Mouse (Mus musculus): Measurements from ENCODE around the gene Ccdc194.
A peak's percentile ranks its signal among the peaks of the same experiment; 100 is the strongest.

Ccdc194 gene

GRCm38 (mm10) chr8:71507589-71508104, 17.9 kb downstream of the Ccdc194 start:
- peak; percentile 74 for DNase-seq

- DNase-seq: no peak
Observed at GRCm38 (mm10) chr8:71505979-71506378, 19.5 kb downstream of the Ccdc194 start.

- DNase-seq: no peak
Observed at GRCm38 (mm10) chr8:71505326-71505725, 20.2 kb downstream of the Ccdc194 start.

GRCm38 (mm10) chr8:71504349-71504748, 21.2 kb downstream of the Ccdc194 start:
- no peak for DNase-seq

- DNase-seq: no peak
Observed at GRCm38 (mm10) chr8:71498816-71499690, 26.5 kb downstream of the Ccdc194 start.

GRCm38 (mm10) chr8:71497881-71498501, 27.5 kb downstream of the Ccdc194 start:
- no peak for DNase-seq

GRCm38 (mm10) chr8:71497077-71497645, 28.4 kb downstream of the Ccdc194 start:
- no peak for DNase-seq

- DNase-seq: no peak
Observed at GRCm38 (mm10) chr8:71496481-71496880, 29.0 kb downstream of the Ccdc194 start.

GRCm38 (mm10) chr8:71495811-71496210, 29.7 kb downstream of the Ccdc194 start:
- DNase-seq: no peak

- peak; percentile 85 for DNase-seq
Observed at GRCm38 (mm10) chr8:71495039-71495438, 30.5 kb downstream of the Ccdc194 start.

- DNase-seq: peak; percentile 91
Observed at GRCm38 (mm10) chr8:71488454-71488853, 37.1 kb downstream of the Ccdc194 start.

- peak; percentile 85 for DNase-seq
Observed at GRCm38 (mm10) chr8:71487691-71488445, 37.6 kb downstream of the Ccdc194 start, which contains the start of gene Gtpbp3. Gene Gtpbp3 (plus strand): TSS chr8:71488103.

GRCm38 (mm10) chr8:71486136-71486529, 39.4 kb downstream of the Ccdc194 start:
- DNase-seq: no peak

- DNase-seq: peak; percentile 86
Observed at GRCm38 (mm10) chr8:71485142-71486135, 40.1 kb downstream of the Ccdc194 start, which contains the start of gene Ano8. Gene Ano8 (minus strand): TSS chr8:71485963.

GRCm38 (mm10) chr8:71484736-71485135, 40.8 kb downstream of the Ccdc194 start:
- no peak for DNase-seq

- peak; percentile 71 for DNase-seq
Observed at GRCm38 (mm10) chr8:71483932-71484331, 41.6 kb downstream of the Ccdc194 start.

GRCm38 (mm10) chr8:71478943-71479342, 46.6 kb downstream of the Ccdc194 start:
- no peak for DNase-seq

GRCm38 (mm10) chr8:71477196-71477845, 48.2 kb downstream of the Ccdc194 start:
- peak; percentile 51 for DNase-seq

GRCm38 (mm10) chr8:71476099-71476940, 49.2 kb downstream of the Ccdc194 start:
- peak; percentile 88 for DNase-seq

- DNase-seq: no peak
Observed at GRCm38 (mm10) chr8:71475702-71476075, 49.8 kb downstream of the Ccdc194 start.

Measured in thymus, postnatal 14 days (tissue).